Mouse (Mus musculus) neural tube, embryonic 15.5 days (tissue): ENCODE results near the gene Nes. TPM values are rescaled to one million over a fixed set of nuclear protein-coding genes. Genes with fewer than 3 reads are reported as not detected.

ENCODE experiments used
- ATAC-seq: fragments of 200-750 bp; cut with Nextera tagmentation; 2 replicates; pipeline ENCODE4 v1.8.0; 2017; ENCODE audit warnings: mild to moderate bottlenecking, moderate TSS enrichment, moderate library complexity; ENCODE audit not compliant: low FRiP score
- H3K27ac ChIP-seq: fragments of 300-500 bp; sonication (generic); replicated peaks from 2 replicates; pipeline ENCODE4 v1.5.1; 2015; ENCODE audit warnings: mild to moderate bottlenecking, inconsistent platforms
- H3K27me3 ChIP-seq: fragments of 300-500 bp; sonication (generic); replicated peaks from 2 replicates; pipeline ENCODE4 v1.6.1; 2015; ENCODE audit warnings: inconsistent platforms
- H3K36me3 ChIP-seq: fragments of 300-500 bp; sonication (generic); 2 replicates; pipeline ENCODE4 v1.6.1; 2015; ENCODE audit warnings: inconsistent platforms
- H3K4me1 ChIP-seq: fragments of 300-500 bp; sonication (generic); 2 replicates; pipeline ENCODE4 v1.6.1; 2015; ENCODE audit warnings: inconsistent platforms
- H3K4me2 ChIP-seq: fragments of 300-500 bp; sonication (generic); 2 replicates; pipeline ENCODE4 v1.6.1; 2015; ENCODE audit warnings: inconsistent platforms, mild to moderate bottlenecking, moderate library complexity
- H3K4me3 ChIP-seq: fragments of 300-500 bp; sonication (generic); replicated peaks from 2 replicates; pipeline ENCODE4 v1.5.1; 2015; ENCODE audit warnings: mild to moderate bottlenecking, inconsistent platforms
- H3K9ac ChIP-seq: fragments of 300-500 bp; sonication (generic); replicated peaks from 2 replicates; pipeline ENCODE4 v1.6.1; 2015; ENCODE audit warnings: mild to moderate bottlenecking, inconsistent platforms
- H3K9me3 ChIP-seq: fragments of 300-500 bp; sonication (generic); replicated peaks from 2 replicates; pipeline ENCODE4 v1.6.1; 2016; ENCODE audit warnings: inconsistent platforms
- WGBS: fragments of 180-500 bp; shearing (Covaris S2); methylation state at CpG from one replicate; pipeline ENCODE4 v1.1.7; 2015; ENCODE audit warnings: mixed read lengths; 5-methylcytosine and 5-hydroxymethylcytosine counted together
- polyA plus RNA-seq: library from polyadenylated mRNA; unstranded; fragments of >200 nt; fragmentation: Nextera tagmentation; extraction: Ambion mirVana; gene quantifications from 2 replicates; pipeline ENCODE4 v1.2.1, GENCODE M21; 2015

Nes gene
- polyA plus RNA-seq, 1 experiment from 2014 or later, result 22.8 TPM

DNA sequence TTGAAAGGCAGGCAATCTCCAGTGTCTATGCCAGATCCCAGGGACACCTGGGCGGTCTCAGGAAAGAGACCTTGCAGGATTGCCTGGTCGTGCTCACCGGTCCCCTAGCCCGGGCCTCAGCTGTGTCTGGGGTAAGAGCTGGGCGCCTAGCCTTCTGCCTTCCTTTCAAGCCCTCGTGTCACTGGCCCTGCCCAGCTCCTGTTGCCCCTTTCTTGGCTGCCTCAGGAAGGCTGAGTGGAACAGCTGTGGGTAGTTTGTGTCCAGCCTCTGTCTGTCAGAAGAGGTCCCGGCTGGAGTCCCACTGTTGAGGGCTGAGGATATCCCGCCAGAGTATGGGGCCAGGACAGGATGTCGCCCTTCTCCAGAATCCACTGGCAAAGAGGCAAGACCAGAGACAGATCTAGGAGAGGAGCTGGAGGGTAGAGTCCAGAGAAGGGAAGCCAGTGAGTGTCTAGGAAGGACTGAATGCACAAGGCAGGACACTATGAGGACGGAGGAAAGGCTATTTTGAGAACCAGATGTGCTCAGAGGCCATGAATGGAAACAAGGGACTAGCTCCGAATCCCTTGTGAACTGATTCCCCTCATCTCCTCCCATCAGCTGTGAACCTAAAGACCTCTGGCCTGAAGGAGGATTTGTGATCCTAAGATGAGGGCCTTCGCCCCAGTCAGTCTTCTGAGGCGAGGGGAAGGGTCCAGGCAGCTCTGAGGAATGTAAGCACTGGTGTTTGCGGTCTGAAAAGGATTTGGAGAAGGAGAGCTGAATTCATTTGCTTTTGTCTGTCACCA is 2.9 kb downstream of the Nes start:
- Histone ChIP-seq H3K27me3 (peaks cover 9% of the 10 kb centered on the region; the same call in 1 of the 2 replicates), H3K9ac (peak overlapping the region; percentile 62), H3K4me3 (peak overlapping the region; percentile 58), H3K4me1 (peaks cover 48% of the 10 kb centered on the region), H3K27ac (peak overlapping the region; percentile 76), H3K36me3 (no peaks in the 10 kb centered on the region; the same call in 1 of the 2 replicates), H3K9me3 (no peaks in the 10 kb centered on the region), H3K4me2 (peak overlapping the region; percentile 97)
- WGBS, result 23% methylated on average over 14 of the region's 14 CpGs
- ATAC-seq, result no peak

DNA sequence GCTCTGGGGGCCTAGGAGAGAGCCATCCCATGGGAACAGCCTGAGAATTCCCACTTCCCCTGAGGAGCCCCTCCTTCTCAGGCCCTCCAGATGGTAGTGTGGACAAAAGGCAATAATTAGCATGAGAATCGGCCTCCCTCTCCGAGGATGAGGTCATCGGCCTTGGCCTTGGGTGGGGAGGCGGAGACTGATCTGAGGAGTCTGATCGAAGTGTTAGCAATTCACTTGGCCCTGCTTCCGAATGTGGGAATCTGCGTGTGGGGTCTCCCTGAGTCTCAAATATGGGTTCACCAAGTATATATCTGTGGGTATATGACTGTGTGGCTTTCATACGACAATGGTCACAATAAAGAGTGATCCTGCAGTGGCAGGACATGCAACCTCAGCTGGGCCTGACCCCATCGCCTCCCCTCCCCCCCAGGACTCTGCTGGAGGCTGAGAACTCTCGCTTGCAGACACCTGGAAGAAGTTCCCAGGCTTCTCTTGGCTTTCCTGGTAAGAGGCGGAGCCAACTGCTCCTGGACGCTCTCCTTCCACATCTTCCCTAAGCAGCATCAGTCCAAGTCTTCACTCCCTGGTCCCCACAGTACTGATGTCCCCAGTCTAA is 3.6 kb downstream of the Nes start:
- Histone ChIP-seq H3K27ac (peak overlapping the region; percentile 76), H3K36me3 (no peaks in the 10 kb centered on the region; the same call in 1 of the 2 replicates), H3K27me3 (peaks cover 9% of the 10 kb centered on the region; the same call in 1 of the 2 replicates), H3K4me2 (peak overlapping the region; percentile 97), H3K4me1 (peaks cover 48% of the 10 kb centered on the region), H3K9me3 (no peaks in the 10 kb centered on the region), H3K9ac (peak overlapping the region; percentile 62; the same call in 1 of the 2 replicates), H3K4me3 (peak overlapping the region; percentile 58; the same call in 1 of the 2 replicates)
- 17% methylated on average over 12 of the region's 12 CpGs for WGBS
- 0 out of 2 replicates have a peak, but pooled peaks have one; percentile 15 for ATAC-seq

DNA sequence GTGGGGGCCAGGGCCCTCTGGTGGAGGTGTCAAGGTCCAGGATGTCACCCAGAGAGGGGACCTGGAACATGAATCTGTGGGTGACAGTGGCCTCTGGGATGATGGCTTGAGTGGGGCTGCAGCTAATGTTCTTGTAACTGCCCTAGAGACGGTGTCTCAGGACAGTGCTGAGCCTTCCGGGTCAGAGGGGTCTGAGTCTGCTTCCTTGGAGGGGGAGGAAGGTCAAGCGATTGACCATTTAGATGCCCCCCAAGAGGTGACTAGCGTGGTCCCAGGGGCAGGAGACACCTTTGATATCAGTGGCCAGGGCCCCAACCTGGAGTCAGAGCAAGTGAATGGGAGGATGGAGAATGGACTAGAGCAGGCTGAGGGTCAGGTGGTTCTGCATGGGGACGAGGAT is 8.6 kb downstream of the Nes start:
- Histone ChIP-seq H3K4me1 (peaks cover 47% of the 10 kb centered on the region), H3K9me3 (no peaks in the 10 kb centered on the region), H3K27me3 (no peaks in the 10 kb centered on the region), H3K9ac (no peak overlapping the region), H3K4me2 (no peak overlapping the region), H3K4me3 (no peak overlapping the region), H3K36me3 (no peaks in the 10 kb centered on the region; the same call in 1 of the 2 replicates), H3K27ac (no peak overlapping the region)
- WGBS, result 87% methylated on average over 5 of the region's 5 CpGs
- ATAC-seq, result no peak

DNA sequence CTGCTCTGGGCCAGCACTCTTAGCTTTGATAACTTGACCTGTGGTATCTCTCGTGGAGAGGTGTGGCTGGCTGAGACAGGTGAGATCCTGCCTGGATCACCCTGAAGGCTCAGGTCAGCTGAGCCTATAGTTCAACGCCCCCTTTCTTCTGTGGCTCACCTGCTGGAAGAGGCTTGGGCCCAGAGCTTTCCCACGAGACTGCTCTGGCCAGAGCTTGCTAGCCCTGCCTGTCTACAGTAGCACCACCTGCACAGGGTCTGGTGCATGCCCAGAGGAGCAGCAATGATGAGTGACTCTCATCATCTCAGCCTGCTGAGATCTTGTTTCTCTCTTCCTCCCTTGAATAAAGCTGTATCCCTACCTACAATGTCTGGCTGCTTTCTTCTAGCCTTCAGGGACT is 9.2 kb downstream of the Nes start:
- H3K36me3 ChIP-seq, result no peaks in the 10 kb centered on the region; the same call in 1 of the 2 replicates

DNA sequence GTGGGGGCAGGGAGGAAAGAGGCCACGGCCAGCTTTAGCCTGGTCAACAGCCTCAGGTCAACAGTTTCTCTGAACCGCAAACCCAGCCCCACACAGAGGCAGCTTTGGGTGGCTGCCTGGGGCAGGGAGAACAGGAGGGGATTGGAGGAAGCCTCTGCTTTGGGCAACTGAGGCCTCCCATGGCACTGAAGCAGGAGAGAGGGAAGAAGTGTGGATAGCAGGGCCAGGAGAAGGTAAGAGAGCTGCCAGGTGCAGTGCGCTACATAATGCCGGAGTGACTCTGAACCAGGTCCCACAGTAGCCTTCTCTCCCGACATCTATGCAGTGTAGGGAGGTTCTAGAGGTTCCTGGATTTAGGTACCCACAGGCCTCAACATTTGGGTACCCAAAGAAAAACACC is 9.8 kb downstream of the Nes start:
- no peak for ATAC-seq
- Histone ChIP-seq H3K27ac (no peak overlapping the region), H3K9me3 (no peaks in the 10 kb centered on the region), H3K9ac (no peak overlapping the region), H3K4me3 (no peak overlapping the region), H3K4me2 (no peak overlapping the region), H3K27me3 (no peaks in the 10 kb centered on the region), H3K36me3 (no peaks in the 10 kb centered on the region; the same call in 1 of the 2 replicates), H3K4me1 (peaks cover 53% of the 10 kb centered on the region)
- WGBS, result 62% methylated on average over 5 of the region's 5 CpGs

More for the DNA sequence above, 9.2 kb downstream of the Nes start:
- Histone ChIP-seq H3K4me1 (peaks cover 47% of the 10 kb centered on the region), H3K4me2 (no peak overlapping the region), H3K27ac (no peak overlapping the region), H3K9ac (no peak overlapping the region), H3K27me3 (no peaks in the 10 kb centered on the region), H3K9me3 (no peaks in the 10 kb centered on the region), H3K4me3 (no peak overlapping the region)
- no peak for ATAC-seq
- 78% methylated on average over 3 of the region's 3 CpGs for WGBS

DNA sequence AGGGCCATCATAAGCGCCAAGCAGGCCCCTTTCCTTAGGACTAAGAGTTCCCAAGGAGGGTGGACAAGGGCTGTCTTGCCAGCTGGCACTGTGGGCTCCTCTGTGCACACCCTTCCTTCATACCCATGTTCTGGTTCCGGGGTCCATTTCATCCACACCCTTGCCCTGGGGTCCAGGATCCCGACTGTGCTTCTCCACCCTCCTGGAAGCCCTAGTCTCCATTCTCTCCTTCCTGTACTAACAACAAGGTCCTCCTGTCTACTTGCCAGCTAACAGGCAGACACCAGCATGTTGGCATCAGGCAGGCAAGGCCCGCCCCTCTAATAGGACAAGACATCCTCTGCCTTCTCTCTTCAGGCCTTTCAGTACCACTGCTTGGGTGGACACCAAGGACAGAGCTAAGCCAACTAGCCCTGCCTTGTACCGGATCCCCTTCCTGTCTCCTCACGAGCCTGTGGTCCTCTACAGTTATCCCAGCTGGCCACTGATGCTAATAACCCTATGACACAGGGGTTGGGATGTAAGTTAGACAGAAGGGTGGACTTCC is 10.4 kb downstream of the Nes start:
- H3K9me3 ChIP-seq, result no peaks in the 10 kb centered on the region
- 88% methylated on average over 6 of the region's 6 CpGs for WGBS
- H3K4me2 ChIP-seq, result no peak overlapping the region
- peaks cover 59% of the 10 kb centered on the region for H3K4me1 ChIP-seq
- no peak overlapping the region for H3K4me3 ChIP-seq
- H3K9ac ChIP-seq, result no peak overlapping the region
- H3K27me3 ChIP-seq, result no peaks in the 10 kb centered on the region
- ATAC-seq, result no peak
- no peak overlapping the region for H3K27ac ChIP-seq
- no peaks in the 10 kb centered on the region; the same call in 1 of the 2 replicates for H3K36me3 ChIP-seq

DNA sequence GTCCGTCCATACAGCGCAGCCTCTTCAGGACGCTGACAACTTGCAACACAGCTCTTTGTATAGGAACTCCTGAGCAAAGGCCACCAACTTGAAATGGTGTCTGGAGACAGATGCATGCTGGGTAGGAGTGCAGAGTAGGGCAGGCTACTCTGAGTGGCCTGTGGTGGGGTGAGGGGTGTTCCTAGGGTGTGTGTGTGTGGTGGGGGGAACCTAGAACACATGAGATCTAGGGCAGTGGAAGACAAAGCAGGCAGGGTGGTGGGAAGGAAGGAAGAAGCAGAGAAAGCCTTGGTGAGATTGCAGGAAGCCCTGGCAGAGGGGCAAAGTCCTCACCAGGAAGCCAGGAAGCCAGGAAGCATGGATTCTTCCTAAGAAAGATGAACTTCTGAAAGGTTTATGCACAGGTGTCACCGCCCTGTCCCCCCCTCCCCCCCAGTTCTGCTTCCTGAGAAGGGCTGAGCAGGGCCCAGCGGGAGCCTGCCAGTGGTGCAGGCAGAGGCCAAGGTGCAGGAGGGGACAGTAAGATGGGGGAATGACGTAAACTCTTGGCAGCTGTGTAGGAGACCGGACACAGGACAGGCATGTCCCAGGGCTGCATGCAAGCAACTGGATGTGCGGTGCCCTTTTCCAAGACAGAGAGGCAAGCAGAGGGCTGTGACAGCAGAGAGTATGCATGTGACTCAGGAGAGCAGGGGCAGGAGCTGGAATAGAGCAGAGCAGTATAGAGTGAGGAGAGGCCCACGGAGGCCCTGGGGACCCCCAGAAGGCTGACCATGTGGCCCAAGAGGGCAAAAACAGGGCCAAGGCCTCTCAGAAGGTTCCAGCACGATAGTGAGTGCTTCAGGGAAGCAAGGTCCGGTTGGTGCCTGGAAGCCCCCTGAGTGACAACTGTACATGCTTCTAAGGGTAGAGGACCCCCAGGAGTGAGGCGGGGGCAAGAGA is 11.3 kb downstream of the Nes start:
- 35% methylated on average over 12 of the region's 12 CpGs for WGBS
- Histone ChIP-seq H3K9me3 (no peaks in the 10 kb centered on the region), H3K36me3 (no peaks in the 10 kb centered on the region), H3K9ac (no peak overlapping the region), H3K27ac (peak overlapping the region; percentile 75), H3K4me3 (no peak overlapping the region), H3K4me2 (peak overlapping the region; percentile 21), H3K4me1 (peaks cover 67% of the 10 kb centered on the region), H3K27me3 (no peaks in the 10 kb centered on the region)
- ATAC-seq, result no peak

DNA sequence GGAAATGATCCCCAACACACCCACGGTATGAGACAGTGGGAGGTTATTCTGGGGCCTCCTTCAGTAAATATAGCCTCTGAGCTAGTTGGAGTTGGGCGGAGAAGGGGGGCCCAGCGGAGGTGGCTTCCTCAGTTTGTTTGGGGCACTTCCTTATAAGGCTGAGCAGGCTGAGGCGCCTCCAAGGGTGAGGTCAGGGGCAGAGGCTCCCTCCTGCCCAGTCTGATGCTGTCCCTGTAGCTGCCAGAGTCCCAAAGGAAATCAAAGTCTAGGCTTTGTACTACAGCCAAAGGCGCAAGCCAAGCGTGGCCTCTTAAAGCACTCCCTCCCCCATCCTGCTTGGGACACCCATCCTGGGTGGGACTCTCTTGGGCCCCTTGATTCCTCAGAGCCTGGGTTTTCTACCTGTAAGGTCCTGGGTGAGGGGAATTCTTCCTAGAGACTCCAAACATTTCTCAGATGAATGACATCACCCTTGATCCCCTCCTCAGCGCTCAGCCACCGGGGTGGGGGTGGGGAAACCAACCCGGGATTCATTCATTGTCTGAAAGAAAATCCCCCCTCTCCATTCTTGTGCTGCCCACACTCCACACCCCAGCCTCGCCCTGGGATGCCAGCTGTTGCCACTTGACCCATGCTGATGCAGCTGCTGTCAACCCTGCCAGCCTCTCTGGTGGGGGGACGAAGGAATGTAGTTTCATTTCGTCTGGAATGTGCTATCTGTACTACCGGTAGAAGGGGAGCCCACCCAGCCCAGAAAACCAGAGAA is 12.1 kb downstream of the Nes start:
- no peak for ATAC-seq
- Histone ChIP-seq H3K36me3 (no peaks in the 10 kb centered on the region), H3K9ac (no peak overlapping the region), H3K27me3 (no peaks in the 10 kb centered on the region), H3K4me3 (no peak overlapping the region), H3K9me3 (no peaks in the 10 kb centered on the region), H3K27ac (peak overlapping the region; percentile 75), H3K4me2 (peak overlapping the region; percentile 21), H3K4me1 (peaks cover 75% of the 10 kb centered on the region)
- WGBS, result 10% methylated on average over 13 of the region's 13 CpGs

DNA sequence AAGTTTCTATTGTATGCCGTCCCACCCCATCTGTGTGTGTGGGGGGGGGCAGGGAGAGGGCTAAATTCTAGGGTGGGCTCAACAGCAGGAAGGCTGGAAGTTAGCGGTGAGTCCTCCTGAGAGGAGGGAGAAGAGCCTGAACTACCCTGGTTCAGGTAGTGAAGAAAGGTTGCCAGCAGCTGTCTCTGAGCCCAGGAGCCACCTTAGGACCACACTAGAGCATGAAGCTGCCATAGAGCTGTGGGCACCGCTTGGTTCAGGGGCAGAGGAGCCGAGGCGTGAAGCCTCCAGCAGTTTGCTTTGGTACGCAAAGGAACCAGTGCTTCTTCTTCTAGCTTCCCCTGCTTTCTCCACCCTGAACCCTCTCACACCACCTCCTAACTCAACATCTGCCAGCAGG is 12.7 kb downstream of the Nes start:
- Histone ChIP-seq H3K36me3 (no peaks in the 10 kb centered on the region), H3K27ac (0 out of 2 replicates have a peak overlapping the region, but pooled peaks have one; percentile 75), H3K4me1 (peaks cover 81% of the 10 kb centered on the region), H3K4me3 (no peak overlapping the region), H3K9ac (no peak overlapping the region), H3K27me3 (no peaks in the 10 kb centered on the region; the same call in 1 of the 2 replicates), H3K4me2 (peak overlapping the region; percentile 21; the same call in 1 of the 2 replicates), H3K9me3 (no peaks in the 10 kb centered on the region)
- ATAC-seq, result no peak
- 61% methylated on average over 6 of the region's 6 CpGs for WGBS

DNA sequence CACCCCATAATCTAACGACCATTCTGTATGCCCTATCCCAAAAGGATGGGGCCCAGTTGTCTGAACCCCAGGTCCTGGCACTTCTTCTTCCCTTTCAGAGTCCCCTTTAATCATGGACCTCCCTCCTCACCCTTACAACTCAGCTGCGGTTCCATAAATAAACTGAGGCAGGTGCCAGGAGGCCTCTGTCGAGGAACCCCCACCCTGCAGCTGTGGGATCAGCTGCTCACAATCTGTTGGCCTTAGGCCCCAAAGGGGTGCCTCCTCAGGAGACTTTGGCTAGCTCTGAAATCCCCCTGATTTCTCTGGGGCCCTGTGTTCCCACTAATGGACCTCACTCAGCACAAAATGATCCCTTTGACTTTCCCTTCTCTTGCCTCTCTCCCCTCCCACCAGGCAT is 13.2 kb downstream of the Nes start:
- ATAC-seq, result no peak
- peaks cover 82% of the 10 kb centered on the region for H3K4me1 ChIP-seq
- H3K9ac ChIP-seq, result 0 out of 2 replicates have a peak overlapping the region, but pooled peaks have one; percentile 5

More for the DNA sequence above, 13.2 kb downstream of the Nes start:
- WGBS, result 20% methylated on average over 3 of the region's 3 CpGs
- no peaks in the 10 kb centered on the region for H3K9me3 ChIP-seq
- H3K36me3 ChIP-seq, result no peaks in the 10 kb centered on the region
- H3K27ac ChIP-seq, result no peak overlapping the region
- H3K4me2 ChIP-seq, result no peak overlapping the region
- H3K4me3 ChIP-seq, result no peak overlapping the region
- H3K27me3 ChIP-seq, result no peaks in the 10 kb centered on the region; the same call in 1 of the 2 replicates
